Mouse (Mus musculus): ENCODE results near the gene Abi2.

GRCm38 (mm10) chr1:60449896-60450295 is 40.5 kb downstream of the Abi2 start:
- TF ChIP-seq CTCF (IDR thresholded peaks at IDR 0.05; ENCODE audit: control insufficient read depth, insufficient read depth, insufficient replicate concordance, low read depth, low read length) (no peak), POLR2A (IDR thresholded peaks at IDR 0.05; ENCODE audit: control insufficient read depth, low read depth, low read length) (no peak)

Data from testis, adult 2 months (tissue).